Mouse (Mus musculus): Measurements from ENCODE around the gene H2-Q1. TPM values are rescaled to one million over a fixed set of nuclear protein-coding genes. Genes with fewer than 3 reads are reported as not detected.
A peak's percentile ranks its signal among the peaks of the same experiment; 100 is the strongest.

The H2-Q1 gene
- polyA plus RNA-seq, 1 experiment from 2014 or later: 0.74 TPM

GRCm38 (mm10) chr17:35359470-35359862, 39.3 kb downstream of the H2-Q1 start:
- peaks cover 5% of the 10 kb centered on the region; the same call in 1 of the 2 replicates for H3K27me3 ChIP-seq (ENCODE audit: control insufficient read depth, insufficient read depth, low read length)
- H3K9me3 ChIP-seq (replicated peaks; ENCODE audit: control insufficient read depth, low read length): no peaks in the 10 kb centered on the region
- no peaks in the 10 kb centered on the region for H3K36me3 ChIP-seq (ENCODE audit: control insufficient read depth, insufficient read depth, low read length)
- H3K4me1 ChIP-seq (ENCODE audit: control insufficient read depth, insufficient read depth, low read length): peaks cover 4% of the 10 kb centered on the region
- no peak for ATAC-seq (ENCODE audit: insufficient read depth, low FRiP score)
- H3K4me2 ChIP-seq (ENCODE audit: low read depth, low read length): peak overlapping the region; percentile 78
- 19% methylated on average over 21 of the region's 21 CpGs for WGBS
- peak overlapping the region; percentile 58 for H3K9ac ChIP-seq (ENCODE audit: low read length)
- no peak overlapping the region for H3K27ac ChIP-seq (ENCODE audit: low read length)
- H3K4me3 ChIP-seq (replicated peaks; ENCODE audit: low read length): peak overlapping the region; percentile 47

Other genes starting within 250 kb of the H2-Q1 start
- 32.3 and 49.2 TPM in 2 replicates for gene Ly6g6e, start 243.5 kb upstream of the H2-Q1 start, polyA plus RNA-seq (2015; fragmentation: Nextera tagmentation; extraction: Ambion mirVana)
- 3.2 and 4.1 TPM in 2 replicates for gene Ly6g6d, start 242.3 kb upstream of the H2-Q1 start, polyA plus RNA-seq (2015; fragmentation: Nextera tagmentation; extraction: Ambion mirVana)
- gene Ly6g6f, start 234.8 kb upstream of the H2-Q1 start, polyA plus RNA-seq (2015; fragmentation: Nextera tagmentation; extraction: Ambion mirVana): 0.46 and 0.54 TPM in 2 replicates
- 95.8 and 97.9 TPM in 2 replicates for gene Abhd16a, start 231.1 kb upstream of the H2-Q1 start, polyA plus RNA-seq (2015; fragmentation: Nextera tagmentation; extraction: Ambion mirVana)
- gene Ly6g5c, start 212.1 kb upstream of the H2-Q1 start, polyA plus RNA-seq (2015; fragmentation: Nextera tagmentation; extraction: Ambion mirVana): not detected in 2 replicates
- 0.53 and 0.89 TPM in 2 replicates for gene Ly6g5b, start 205.0 kb upstream of the H2-Q1 start, polyA plus RNA-seq (2015; fragmentation: Nextera tagmentation; extraction: Ambion mirVana)
- gene Gpank1, start 198.9 kb upstream of the H2-Q1 start, polyA plus RNA-seq (2015; fragmentation: Nextera tagmentation; extraction: Ambion mirVana): 18.1 and 19.4 TPM in 2 replicates
- gene Csnk2b, start 198.4 kb upstream of the H2-Q1 start, polyA plus RNA-seq (2015; fragmentation: Nextera tagmentation; extraction: Ambion mirVana): 245 and 269 TPM in 2 replicates
- 11.7 and 14.2 TPM in 2 replicates for gene D17H6S53E, start 194.0 kb upstream of the H2-Q1 start, polyA plus RNA-seq (2015; fragmentation: Nextera tagmentation; extraction: Ambion mirVana)
- gene Apom, start 188.4 kb upstream of the H2-Q1 start, polyA plus RNA-seq (2015; fragmentation: Nextera tagmentation; extraction: Ambion mirVana): 24.9 and 34.0 TPM in 2 replicates
- 41.2 and 48.4 TPM in 2 replicates for gene Bag6, start 185.2 kb upstream of the H2-Q1 start, polyA plus RNA-seq (2015; fragmentation: Nextera tagmentation; extraction: Ambion mirVana)
- gene Prrc2a, start 155.5 kb upstream of the H2-Q1 start, polyA plus RNA-seq (2015; fragmentation: Nextera tagmentation; extraction: Ambion mirVana): 111 and 125 TPM in 2 replicates
- 19.9 and 20.2 TPM in 2 replicates for gene Aif1, start 144.3 kb upstream of the H2-Q1 start, polyA plus RNA-seq (2015; fragmentation: Nextera tagmentation; extraction: Ambion mirVana)
- gene Lst1, start 132.0 kb upstream of the H2-Q1 start, polyA plus RNA-seq (2015; fragmentation: Nextera tagmentation; extraction: Ambion mirVana): 28.1 and 29.9 TPM in 2 replicates
- 2.0 TPM in 2 replicates for gene Ltb, start 126.0 kb upstream of the H2-Q1 start, polyA plus RNA-seq (2015; fragmentation: Nextera tagmentation; extraction: Ambion mirVana)
- 0.32 TPM in 1 of 2 replicates, not detected in the other for gene Tnf, start 118.4 kb upstream of the H2-Q1 start, polyA plus RNA-seq (2015; fragmentation: Nextera tagmentation; extraction: Ambion mirVana)
- 0.44 and 0.46 TPM in 2 replicates for gene Lta, start 115.1 kb upstream of the H2-Q1 start, polyA plus RNA-seq (2015; fragmentation: Nextera tagmentation; extraction: Ambion mirVana)
- 0.27 TPM in 1 of 2 replicates, not detected in the other for gene Gm16181, start 99.6 kb upstream of the H2-Q1 start, polyA plus RNA-seq (2015; fragmentation: Nextera tagmentation; extraction: Ambion mirVana)
- 6.0 and 6.8 TPM in 2 replicates for gene Atp6v1g2, start 86.7 kb upstream of the H2-Q1 start, polyA plus RNA-seq (2015; fragmentation: Nextera tagmentation; extraction: Ambion mirVana)
- gene Nfkbil1, start 84.6 kb upstream of the H2-Q1 start, polyA plus RNA-seq (2015; fragmentation: Nextera tagmentation; extraction: Ambion mirVana): 6.4 and 8.8 TPM in 2 replicates
- 340 and 353 TPM in 2 replicates for gene Ddx39b, start 78.7 kb upstream of the H2-Q1 start, polyA plus RNA-seq (2015; fragmentation: Nextera tagmentation; extraction: Ambion mirVana)
- gene H2-D1, start 57.7 kb upstream of the H2-Q1 start, polyA plus RNA-seq (2015; fragmentation: Nextera tagmentation; extraction: Ambion mirVana): 169 and 219 TPM in 2 replicates
- gene H2-Q2, start 21.8 kb downstream of the H2-Q1 start, polyA plus RNA-seq (2015; fragmentation: Nextera tagmentation; extraction: Ambion mirVana): 15.0 and 16.3 TPM in 2 replicates
- 2.2 and 2.6 TPM in 2 replicates for gene H2-Q4, start 59.2 kb downstream of the H2-Q1 start, polyA plus RNA-seq (2015; fragmentation: Nextera tagmentation; extraction: Ambion mirVana)
- gene H2-Q6, start 104.4 kb downstream of the H2-Q1 start, polyA plus RNA-seq (2015; fragmentation: Nextera tagmentation; extraction: Ambion mirVana): 0.86 and 1.1 TPM in 2 replicates
- gene H2-Q7, start 118.8 kb downstream of the H2-Q1 start, polyA plus RNA-seq (2015; fragmentation: Nextera tagmentation; extraction: Ambion mirVana): 3.6 and 4.2 TPM in 2 replicates
- gene H2-Q10, start 149.7 kb downstream of the H2-Q1 start, polyA plus RNA-seq (2015; fragmentation: Nextera tagmentation; extraction: Ambion mirVana): 17.9 and 22.4 TPM in 2 replicates
- gene Pou5f1, start 185.6 kb downstream of the H2-Q1 start, polyA plus RNA-seq (2015; fragmentation: Nextera tagmentation; extraction: Ambion mirVana): not detected in 2 replicates
- 79.6 and 83.1 TPM in 2 replicates for gene Tcf19, start 196.4 kb downstream of the H2-Q1 start, polyA plus RNA-seq (2015; fragmentation: Nextera tagmentation; extraction: Ambion mirVana)
- 17.5 and 19.4 TPM in 2 replicates for gene Cchcr1, start 196.7 kb downstream of the H2-Q1 start, polyA plus RNA-seq (2015; fragmentation: Nextera tagmentation; extraction: Ambion mirVana)
- gene Psors1c2, start 212.8 kb downstream of the H2-Q1 start, polyA plus RNA-seq (2015; fragmentation: Nextera tagmentation; extraction: Ambion mirVana): 1.3 and 2.0 TPM in 2 replicates
- 7.7 and 24.9 TPM in 2 replicates for gene Cdsn, start 231.7 kb downstream of the H2-Q1 start, polyA plus RNA-seq (2015; fragmentation: Nextera tagmentation; extraction: Ambion mirVana)
- gene 2300002M23Rik, start 247.0 kb downstream of the H2-Q1 start, polyA plus RNA-seq (2015; fragmentation: Nextera tagmentation; extraction: Ambion mirVana): 115 and 211 TPM in 2 replicates

Data from stomach, embryonic 16.5 days (tissue).